Mouse (Mus musculus) adrenal gland, adult 18-20 months (tissue): ENCODE results near the gene Nek10. TPM values are rescaled to one million over a fixed set of nuclear protein-coding genes. Genes with fewer than 3 reads are reported as not detected.
A peak's percentile ranks its signal among the peaks of the same experiment; 100 is the strongest.
"Not testable (repeated sequence)": the region's sequence is repeated elsewhere in the genome, so short reads cannot be mapped to it uniquely, and the experiment has no call there.

Experiments used
- DNase-seq, 2 experiments: peaks; one replicate each; pipeline ENCODE4 v3.0.0; 2021 to 2022; ENCODE audit warnings: low spot score in 2 of 2
- long read RNA-seq, 2 experiments: library from polyadenylated mRNA; stranded (forward); transcript quantifications; one replicate each; pipeline ENCODE4 v2.0.0; 2021
- total RNA-seq, 2 experiments: library from RNA; stranded (reverse); gene quantifications; 1 replicate in 1 of 2; 2 replicates in 1 of 2; pipeline ENCODE4 v1.2.3; 2021

Gene Nek10
- under 1 TPM in 1 of 2 experiments, not detected in 1; 0.03 TPM for total RNA-seq
- long read RNA-seq, experiment 1, result 0 reads
- long read RNA-seq, experiment 2, result 0 reads

GRCm38 (mm10) chr14:14803115-14803514 is at the start of gene Nek10:
Gene Nek10, plus strand, starts transcription at chr14:14803415.
- not testable (repeated sequence) for DNase-seq

- DNase-seq, result no peak
These were observed 22.0 kb upstream of the Nek10 start for GRCm38 (mm10) chr14:14781169-14781568.

DNA sequence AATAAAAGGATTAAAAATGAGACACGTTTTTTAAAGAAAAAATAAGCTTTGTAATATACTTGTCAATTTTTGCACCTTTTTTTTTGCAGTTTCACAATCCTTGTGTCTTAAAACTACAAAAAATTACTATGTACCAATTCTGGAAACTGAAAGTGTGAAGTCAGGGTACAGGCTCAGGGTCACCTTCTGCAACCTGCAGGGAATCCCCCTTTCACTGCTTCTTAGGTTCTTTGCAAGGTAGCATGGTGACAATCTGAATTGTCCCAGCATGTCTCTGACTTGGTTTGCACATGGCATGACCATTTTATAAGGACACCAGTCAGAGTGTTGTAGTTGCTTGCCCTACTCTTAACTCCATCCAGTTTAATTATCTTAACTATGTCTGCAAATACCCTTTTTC is 19.0 kb upstream of the Nek10 start:
- no peak for DNase-seq

DNA sequence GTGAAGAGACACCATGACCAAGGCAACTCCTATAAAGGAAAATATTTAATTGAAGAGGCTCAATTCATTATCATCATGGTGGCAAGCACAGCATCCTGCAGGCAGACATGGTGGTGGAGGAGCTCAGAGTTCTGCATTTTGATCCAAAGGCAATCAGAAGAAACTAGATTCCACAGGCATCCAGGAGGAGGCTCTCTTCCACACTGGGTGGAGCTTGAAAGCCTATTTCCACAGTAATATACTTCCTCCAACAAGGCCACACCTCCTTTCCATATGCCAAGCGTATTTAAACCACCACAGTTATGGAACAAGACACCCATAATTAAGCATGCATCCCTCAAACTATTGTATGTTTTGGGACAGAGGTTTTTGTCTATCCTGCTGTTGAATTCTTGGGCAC is 16.2 kb upstream of the Nek10 start:
- DNase-seq, result no peak

DNA sequence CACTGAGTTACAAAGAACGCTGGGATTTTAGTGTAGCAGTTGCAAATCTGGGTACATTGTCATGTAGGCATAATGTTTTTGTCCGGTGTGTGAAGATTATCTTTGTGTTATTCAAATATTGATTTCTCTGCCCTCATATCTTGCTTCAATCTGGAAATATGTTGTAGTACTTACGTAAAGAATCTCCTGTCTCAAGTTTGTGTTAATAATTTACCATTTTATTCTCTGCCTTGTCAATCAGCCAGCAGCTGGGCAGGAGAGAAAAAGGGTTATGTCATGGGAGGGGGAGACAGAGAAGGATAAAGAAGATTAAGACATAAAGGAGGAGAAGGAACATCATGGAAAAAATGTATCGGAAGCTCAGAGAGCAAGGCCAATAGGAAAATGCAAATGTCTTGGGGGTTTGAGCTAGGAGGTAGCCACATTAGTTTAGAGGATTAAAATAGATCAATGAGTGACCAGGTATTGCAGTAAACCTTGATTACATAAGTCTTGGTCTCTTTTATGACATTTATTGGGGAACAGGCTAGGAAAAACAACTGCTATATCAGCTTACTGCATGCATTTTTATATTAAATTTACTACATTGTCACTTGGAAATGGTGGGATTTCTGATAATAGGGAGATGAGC is 13.3 kb upstream of the Nek10 start:
- DNase-seq, result no peak

- DNase-seq, result no peak
These were observed 3.4 kb upstream of the Nek10 start for GRCm38 (mm10) chr14:14799861-14800260.

DNA sequence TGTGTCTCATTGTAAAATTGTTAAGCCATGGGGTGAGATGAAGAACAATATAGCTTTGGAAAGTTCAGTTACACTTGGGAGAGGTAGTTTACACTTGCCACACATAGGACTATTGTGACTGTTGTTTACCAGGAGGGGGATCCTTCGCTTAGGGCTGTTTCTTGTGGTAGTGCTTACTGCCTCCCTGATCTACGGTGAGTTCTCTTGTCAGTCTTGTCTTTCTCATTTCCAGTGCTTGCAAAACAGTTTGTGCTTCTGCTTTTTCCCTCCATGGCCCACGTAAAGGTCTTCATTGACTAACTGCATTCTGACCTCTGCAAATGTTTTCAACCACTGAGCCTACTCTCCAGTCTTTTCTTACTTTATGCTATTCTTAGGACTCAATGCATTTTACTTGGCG is 2.9 kb upstream of the Nek10 start:
- no peak for DNase-seq

DNA sequence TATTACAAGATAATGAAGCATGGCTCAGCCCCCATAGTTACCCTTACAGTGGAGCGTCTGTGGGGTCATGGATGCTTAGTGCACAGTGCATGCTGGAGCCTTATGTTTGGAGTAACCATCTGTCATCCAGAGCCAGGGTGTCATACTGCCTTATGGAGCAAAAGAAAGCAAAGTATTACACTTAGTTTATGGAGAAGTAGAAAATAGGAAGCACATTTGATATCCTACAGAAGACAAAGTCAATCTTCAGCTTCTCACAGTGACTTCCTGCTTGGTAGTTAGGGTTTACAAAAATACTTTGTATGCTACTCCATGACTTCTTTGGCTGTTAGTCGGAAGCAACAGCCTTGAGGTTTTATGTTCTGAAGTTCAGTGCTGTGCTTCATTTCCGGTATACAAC is 2.4 kb upstream of the Nek10 start:
- no peak for DNase-seq

GRCm38 (mm10) chr14:14803921-14804517 is 804 bp downstream of the Nek10 start:
- DNase-seq, result no peak

DNA sequence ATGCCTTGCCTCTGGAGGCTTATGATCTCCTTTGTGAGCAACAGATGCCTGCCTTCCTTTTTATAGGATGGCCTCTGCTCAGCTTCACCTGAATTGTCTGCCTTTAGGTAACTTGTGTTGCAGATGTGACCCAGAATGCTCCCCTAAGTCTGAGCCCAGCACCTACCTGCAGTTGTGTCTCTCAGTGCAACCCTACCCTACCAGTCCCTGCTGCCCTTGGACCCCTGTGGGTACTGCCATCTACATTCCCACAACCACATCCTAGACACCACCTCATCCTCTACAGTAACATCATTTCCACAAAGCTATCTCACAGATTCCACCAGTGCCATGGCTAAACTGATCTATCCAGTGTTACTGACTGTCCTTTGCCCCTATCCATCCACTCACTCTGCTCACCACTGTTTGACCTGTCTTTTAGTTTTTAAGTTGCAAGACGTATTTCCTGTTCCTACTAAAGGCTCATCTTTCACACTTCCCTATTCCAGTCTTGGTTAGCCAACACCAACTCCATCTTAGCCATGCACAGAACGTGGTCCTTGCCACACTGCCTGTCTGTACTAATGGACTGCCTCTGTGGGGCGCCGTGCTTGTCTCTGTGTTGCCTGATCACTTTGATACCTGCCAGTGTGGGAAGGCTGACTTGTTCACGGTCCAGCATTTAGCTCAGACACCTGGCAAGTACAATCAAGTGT is 1.4 kb downstream of the Nek10 start:
- no peak for DNase-seq

GRCm38 (mm10) chr14:14832520-14833240 is 29.5 kb downstream of the Nek10 start:
- DNase-seq, result peak; percentile 44 to 59

DNA sequence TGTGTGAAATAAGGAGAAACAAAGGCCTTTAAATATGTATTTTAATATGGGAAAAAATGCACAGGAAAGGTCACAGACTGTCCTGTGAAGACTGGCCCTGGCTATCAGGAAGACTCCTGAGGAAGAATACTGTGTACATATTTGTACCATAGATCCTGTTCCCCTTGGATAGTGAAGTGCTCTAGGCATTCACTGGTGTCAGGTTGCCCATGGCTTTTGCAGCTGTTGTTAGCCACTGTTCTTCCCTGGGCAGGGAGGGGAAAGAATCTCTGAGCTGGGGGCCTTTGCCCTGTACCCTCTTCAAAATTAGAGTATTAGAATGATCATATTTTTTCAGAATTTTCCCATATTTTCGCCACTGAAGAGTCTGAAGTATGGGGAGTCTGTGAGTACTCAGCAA is 30.3 kb downstream of the Nek10 start:
- no peak for DNase-seq

GRCm38 (mm10) chr14:14834266-14834665 is 31.1 kb downstream of the Nek10 start:
- no peak for DNase-seq

DNA sequence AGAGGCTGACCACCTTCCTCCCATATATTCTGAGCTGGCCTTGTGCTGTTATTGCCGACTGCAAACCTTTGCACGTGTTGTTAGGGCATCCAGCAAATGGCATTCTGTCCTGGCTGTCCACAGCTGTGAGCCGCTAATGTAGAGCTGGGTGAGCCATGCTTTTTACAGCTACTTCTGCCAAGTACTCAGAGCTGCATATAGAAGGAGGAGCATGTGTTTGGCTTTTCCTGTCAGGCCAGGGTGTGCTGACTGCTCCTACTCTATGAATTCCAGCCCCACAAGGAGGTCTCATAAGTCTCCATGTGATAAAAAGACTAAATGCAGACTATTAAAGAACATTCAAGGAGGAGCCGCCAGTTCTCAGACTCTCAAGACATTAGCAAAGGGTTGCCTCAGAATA is 34.4 kb downstream of the Nek10 start:
- no peak for DNase-seq

GRCm38 (mm10) chr14:14838109-14838508 is 34.9 kb downstream of the Nek10 start:
- DNase-seq, result no peak

- DNase-seq, result no peak
These were observed 39.7 kb downstream of the Nek10 start for GRCm38 (mm10) chr14:14842734-14843530.

GRCm38 (mm10) chr14:14852838-14853237 is 49.6 kb downstream of the Nek10 start:
- DNase-seq, result no peak

DNA sequence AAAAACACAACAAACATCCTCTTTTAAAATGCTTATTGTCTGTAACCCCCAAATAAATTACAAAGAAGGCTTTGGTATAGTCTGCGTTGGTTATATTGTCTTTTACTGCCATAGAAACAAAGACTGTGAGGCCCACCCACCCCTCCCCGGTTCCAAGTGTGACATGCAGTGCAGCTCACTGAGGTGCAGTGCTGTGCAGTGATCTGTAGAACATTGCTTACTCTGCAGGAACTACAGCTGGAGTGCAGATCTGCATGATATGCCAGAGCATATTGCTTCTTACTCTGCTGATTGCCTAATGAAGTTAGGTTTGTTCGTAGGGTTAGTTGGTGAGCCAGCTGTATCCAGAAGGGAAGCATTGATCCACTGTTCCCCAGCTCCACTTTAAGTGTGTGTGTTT is 57.1 kb downstream of the Nek10 start:
- no peak for DNase-seq

- peak; percentile 69 to 75 for DNase-seq
These were observed 60.6 kb downstream of the Nek10 start for GRCm38 (mm10) chr14:14863690-14864356.

GRCm38 (mm10) chr14:14869239-14869638 is 66.0 kb downstream of the Nek10 start:
- DNase-seq, result no peak
